Mouse (Mus musculus) bone marrow, adult 2 months (tissue): ENCODE results near the gene Pon2.

Experiments used
- CTCF ChIP-seq: fragments of 200-500 bp; IDR thresholded peaks from 2 replicates; pipeline ENCODE4 v1.5.1; 2011; ENCODE audit warnings: low read length, control low read depth; ENCODE audit not compliant: control insufficient read depth, insufficient read depth
- POLR2A ChIP-seq: fragments of 200-500 bp; IDR thresholded peaks from 2 replicates; pipeline ENCODE4 v1.6.1; 2011; ENCODE audit warnings: low read depth, mild to moderate bottlenecking, control low read depth, low read length, borderline replicate concordance; ENCODE audit not compliant: control insufficient read depth

GRCm38 (mm10) chr6:5230261-5230660 is 68.0 kb downstream of the Pon2 start:
- TF ChIP-seq POLR2A (no peak), CTCF (no peak)
